Mouse (Mus musculus): Measurements from ENCODE around the gene Tsc22d3.

Gene Tsc22d3

DNA sequence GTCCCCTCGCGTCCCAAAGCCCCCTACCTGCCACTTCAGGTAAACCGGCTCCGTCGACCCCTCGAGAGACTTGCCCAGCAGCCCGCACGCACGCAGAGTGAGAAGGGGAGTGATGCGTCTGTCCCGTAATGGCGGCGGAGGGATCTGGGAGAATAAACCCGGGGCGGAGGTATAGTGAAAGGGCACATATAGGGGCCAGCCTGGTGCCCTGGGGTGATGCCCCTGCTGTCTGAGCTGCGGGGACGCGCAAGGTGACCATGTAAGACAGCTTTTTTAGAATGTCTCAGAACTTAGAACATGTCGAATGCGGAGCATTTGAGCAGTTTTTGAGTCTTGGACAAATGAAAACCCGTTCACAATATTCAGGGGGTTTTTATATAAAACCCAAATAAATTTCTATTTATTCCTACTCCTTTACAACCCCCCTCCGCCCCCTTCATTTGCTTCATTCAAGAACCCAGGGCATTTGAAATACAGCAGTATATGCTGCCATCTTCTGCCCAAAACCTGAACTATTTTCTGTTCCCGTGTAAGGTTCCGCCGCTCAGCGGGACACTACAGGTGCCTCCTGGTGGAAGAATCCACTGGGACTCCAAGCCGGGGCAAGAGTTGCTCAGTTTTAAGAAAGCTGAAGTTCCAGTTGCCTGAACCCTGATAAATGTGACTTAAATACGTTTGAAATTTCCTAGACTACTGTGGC is at the start of gene Tsc22d3:
TSS of gene Tsc22d3 (minus strand) at position 250 of the 700 bp plus-strand sequence.
- peak; percentile 80 for DNase-seq (ENCODE audit: low read depth, low spot score)

DNA sequence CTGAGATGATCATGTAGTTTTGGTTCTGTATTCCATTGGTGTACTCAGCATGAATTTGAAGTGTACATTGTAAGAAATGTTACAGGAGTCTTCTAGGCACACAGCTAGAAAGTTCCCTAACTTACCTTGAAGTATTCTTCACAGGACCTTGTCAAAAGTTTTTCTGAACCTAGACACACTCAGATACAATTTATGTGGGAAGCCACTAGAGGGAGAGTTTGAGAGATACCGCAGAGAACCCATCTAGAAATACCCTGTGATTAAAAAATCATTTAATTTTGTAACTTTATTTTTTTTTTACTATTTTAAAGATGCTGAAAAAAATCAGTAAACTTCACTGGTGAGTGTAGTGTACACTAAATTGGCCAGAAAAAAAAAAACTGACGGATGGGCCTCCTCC is 39.1 kb upstream of the Tsc22d3 start:
- no peak for DNase-seq (ENCODE audit: low read depth, low spot score)

DNA sequence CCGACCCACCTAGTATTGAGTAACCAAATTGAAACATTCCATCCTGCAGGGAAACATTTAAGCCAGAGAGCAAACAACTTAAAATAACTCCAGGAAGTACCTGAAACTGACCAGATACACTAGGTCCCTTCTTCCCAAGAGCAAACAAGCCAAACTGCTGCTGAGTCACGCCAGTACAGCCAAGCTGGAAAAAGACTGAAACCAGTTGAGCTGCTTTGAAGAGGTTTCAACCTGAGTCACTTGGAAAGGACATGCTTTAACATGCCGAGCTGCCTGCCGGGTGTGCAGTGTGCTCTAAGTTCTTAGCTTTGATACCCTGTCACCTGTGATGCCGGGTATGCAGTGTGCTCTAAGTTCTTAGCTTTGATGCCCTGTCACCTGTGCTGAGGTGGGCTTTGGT is 37.6 kb upstream of the Tsc22d3 start:
- DNase-seq (ENCODE audit: low read depth, low spot score), result no peak

DNA sequence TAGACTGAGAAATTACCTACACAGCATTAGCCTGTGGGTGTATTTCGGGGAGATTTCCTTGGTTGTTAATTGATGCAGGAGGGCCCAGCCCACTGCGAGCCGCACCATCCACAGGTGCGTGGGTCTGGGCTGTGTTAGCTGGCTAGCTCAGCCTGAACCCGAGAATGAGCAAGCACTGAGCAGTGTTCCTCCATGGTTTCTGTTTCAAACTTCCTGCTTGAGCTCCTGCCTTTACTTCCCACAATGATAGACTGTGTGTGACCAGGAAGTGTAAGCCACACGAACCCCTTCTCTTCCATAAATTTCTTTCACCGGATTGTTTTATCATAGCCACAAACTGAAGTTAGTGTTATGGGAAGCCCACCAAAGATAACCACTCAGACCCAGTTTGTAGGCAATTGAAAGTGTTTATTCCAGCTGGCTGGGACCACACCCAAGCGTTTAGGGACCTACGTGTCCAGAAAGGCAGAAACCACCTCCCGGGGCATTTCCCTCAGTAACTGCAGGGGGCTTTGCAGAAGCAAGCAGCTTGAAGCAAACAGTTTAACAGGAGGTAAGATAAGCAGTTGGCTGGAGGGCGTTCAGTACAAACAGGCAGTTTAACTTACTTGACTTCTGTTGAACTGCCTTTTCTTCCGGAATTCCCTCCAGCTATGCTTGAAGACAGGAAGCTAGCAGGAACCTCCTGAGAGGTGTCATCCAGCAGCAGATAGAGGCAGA is 24.6 kb upstream of the Tsc22d3 start:
- DNase-seq (ENCODE audit: low read depth, low spot score), result no peak

DNA sequence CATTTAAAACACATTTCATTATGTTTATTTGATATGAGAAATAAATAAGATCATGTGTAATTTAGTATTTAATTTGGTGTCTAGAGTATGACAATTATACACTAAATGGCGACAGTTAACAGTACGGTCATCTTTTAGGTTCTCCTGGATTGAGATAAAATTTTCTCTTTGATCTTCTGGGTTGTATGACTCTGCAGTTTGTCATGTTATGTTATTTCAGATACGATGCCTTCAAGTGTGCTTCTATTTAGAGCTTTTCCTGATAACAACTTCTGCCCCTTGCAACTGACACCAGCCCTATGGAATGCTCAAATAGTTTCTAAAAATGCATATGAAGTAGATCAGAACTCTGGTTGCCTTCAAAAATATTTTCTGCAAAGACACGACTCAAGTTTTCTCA is 9.5 kb upstream of the Tsc22d3 start:
- DNase-seq (ENCODE audit: low read depth, low spot score), result no peak

DNA sequence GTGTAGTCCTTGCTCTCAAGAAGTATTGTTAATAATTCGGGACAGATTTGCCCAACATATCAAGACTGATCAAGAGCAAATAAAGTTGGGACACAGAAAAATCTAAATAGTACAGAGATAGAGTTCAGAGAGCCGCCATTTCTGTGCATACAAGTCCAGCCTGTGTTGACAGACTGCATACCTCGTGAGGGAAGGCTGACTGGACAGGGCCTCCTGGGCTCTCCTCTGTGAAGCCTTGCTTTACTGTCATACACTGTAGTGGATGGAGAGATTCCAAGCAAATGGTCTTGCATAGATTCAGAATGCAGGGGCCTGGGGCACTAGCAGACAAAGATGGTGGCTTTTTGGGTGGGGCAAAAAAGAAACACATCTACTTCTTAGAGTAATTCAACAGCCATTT is 1.4 kb upstream of the Tsc22d3 start:
- DNase-seq (ENCODE audit: low read depth, low spot score), result no peak

DNA sequence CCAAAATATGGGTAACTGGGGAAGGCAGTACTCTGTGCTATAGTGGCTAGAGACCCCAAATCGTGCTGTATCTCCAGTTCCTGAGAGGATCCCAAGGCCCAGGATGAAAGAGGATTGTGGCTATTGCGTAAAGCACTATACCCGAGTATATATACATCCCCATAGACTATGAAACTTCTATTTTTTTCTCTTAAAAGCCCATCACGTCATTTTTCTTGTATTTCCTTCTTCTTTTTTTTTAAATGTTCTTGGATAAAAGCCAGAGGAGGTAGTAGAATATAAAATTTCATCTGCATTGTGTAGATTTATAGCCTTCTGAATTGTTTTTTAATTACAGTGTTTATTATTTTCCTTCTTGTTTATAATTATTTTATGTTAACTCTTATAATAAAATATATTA is 852 bp upstream of the Tsc22d3 start:
- no peak for DNase-seq (ENCODE audit: low read depth, low spot score)

DNA sequence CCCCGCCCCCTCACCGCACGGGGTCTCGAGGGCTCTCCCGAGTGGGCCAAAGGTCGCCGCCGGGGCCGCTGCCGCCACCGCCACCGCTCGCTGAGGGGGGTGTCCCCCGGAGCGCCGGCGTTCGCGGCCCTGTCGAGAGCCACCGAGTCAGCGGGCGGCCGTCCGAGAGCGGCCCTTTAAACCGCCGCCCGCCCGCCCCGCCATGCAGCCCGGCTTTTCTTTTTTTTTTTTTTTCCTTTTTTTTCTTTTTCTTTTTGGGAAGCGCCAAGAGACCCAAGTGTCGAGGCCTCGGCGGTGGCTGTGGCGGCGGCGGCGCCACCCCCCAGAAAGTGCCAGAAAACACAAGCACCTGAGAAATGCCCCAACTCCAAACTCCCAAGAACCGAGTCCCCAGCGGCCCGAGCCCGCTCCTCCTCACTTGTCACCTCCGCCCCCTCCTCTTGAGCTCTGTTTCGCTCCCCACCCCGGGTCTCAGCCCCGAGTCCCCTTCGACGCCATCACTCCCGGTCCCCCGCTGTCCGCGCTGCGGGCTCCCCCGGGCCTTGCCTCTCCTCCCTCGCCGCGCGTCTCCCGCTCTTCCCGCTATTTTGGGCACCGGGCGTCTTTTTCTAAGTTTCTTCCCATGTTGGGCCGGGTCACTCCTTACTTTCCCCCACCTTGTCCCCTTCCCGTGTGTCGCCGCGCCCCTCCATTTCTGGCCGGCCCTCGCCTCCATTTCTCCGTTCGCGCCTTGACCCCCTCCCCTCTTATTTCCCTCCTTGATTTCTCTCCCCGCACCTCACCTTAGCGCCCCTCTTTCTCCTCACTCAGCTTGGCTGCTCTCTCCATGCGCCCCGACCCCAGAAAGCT is 674 bp downstream of the Tsc22d3 start:
- no peak for DNase-seq (ENCODE audit: low read depth, low spot score)

DNA sequence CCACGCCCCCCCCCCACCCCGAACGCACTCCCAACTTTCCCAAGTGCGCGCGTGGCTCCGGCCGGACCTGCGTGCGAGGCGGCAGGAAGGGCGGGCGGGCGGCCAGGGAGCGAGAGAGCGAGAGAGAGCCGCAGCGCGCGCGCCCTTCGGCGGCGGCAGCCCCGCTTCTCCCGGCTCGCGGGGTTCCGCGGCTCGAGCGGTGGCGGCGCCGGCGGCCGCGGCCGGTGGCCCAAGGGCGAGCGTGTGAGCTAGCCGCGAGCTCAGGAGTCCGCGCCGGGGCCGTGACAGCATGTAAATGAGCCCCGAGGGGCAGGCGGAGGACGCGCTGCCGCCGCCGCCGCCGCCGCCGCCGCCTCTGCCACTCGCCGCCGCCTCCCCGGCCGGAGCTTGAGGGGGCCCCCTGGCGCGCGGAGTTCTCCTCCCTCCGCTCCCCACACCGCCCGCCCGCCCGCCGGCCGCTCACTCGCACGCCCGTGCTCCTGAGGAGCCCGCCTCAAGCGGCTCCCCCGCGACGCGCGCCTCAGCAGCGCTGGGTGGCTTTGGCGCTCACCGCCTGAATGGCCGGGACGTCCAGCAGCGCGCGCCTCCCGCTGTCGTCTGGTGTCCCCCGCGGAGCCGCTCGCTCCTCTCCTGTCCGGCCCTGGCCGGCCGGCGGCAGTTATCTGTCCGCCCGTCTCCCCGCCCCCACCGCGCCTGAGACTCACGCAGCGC is 1.5 kb downstream of the Tsc22d3 start:
- peak; percentile 28 for DNase-seq (ENCODE audit: low read depth, low spot score)

DNA sequence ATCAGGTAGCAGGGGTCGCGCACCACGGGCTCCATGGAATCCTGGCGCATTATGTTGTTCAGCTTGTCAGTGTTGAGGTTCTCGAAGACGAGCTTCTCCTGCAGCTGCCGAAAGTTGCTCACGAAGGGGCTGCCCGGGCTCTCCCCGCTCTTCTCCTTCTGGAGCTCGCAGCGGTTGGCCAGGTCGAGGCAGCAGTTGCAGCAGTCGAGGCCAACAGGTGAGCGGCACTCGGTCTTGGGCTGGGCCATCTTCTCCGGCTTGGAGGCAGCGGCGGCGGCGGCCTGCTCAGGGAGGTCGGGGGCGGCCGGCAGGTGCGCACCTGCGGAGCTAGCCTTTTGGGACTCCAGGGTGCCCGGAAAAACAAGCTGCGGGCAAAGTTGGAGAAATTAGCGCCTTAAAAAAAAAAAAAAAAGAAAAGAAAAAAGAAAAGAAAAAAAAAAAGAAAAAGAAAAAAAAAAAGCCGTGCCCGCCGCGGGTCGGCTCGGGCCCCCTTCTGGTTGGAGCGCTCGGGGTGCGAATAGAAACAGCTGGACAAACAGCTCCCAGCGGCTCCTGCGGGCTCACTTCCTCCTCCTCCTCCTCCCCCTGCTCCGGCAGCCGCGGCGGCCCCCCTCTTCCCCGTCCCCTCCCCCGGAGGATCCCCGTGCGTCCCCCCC is 2.1 kb downstream of the Tsc22d3 start:
- no peak for DNase-seq (ENCODE audit: low read depth, low spot score)

DNA sequence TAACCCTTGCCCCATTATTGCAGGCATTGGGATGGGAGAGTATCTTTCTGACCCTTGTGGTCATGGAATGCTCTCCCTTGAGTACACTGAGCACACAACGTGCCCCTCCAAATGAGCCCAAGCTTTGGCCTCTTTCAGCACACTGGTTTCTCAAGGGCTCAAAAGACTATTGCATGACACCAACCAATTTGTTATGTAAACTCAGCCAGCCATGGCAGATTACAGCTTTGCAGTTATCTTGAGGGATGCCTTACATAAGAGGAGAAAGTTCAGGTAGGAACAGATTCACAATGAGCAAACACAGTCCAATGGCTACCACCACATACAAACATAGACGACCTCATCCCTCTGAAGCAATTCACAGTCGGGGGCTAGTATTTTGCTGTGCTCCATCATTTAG is 9.3 kb downstream of the Tsc22d3 start:
- no peak for DNase-seq (ENCODE audit: low read depth, low spot score)

DNA sequence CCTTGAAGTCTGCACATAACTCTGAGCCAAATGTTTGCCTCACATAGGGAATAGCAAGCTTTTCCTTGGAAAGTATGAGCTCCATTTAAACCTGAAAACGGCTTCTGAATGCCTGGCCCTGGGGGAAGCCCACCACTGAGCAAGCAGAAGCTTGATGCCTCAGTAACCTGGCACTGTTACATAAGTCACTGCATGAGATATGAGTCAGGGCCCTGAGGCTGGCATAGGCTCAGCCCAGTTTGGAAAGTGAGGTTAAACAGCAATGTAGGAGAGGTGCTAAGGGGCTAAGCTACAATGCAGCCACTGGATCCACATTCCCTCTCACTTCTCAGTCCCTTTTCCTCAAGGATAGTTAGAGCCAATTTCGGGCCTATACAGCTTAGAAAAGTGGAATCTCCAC is 10.3 kb downstream of the Tsc22d3 start:
- DNase-seq (ENCODE audit: low read depth, low spot score), result peak; percentile 38

DNA sequence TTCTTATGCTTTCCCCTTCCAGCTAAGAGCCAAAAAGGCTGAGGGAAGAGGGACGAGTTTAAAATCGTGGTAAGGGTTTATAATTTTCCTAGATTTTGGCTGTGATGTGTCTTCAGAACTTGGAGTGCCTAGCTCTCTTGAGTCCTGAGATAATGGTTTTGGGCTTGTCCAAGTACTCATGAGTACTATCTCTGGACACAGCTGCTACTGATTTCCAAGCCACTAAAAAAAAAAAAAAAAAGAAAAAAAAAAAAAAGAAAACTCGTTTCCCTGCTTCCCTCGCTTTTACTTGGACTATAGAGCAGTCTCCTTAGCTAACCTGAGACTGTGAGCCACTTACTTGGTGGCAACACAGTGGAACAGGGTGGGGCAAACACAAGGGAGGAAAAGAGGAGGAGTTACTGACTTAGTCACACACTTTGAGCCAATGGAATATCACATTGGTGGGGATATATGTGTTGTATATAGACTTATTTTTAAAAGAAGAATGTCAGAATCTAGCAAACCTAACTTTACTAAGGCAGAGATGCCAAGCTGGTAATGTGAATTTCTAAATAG is 11.2 kb downstream of the Tsc22d3 start:
- DNase-seq (ENCODE audit: low read depth, low spot score), result no peak

DNA sequence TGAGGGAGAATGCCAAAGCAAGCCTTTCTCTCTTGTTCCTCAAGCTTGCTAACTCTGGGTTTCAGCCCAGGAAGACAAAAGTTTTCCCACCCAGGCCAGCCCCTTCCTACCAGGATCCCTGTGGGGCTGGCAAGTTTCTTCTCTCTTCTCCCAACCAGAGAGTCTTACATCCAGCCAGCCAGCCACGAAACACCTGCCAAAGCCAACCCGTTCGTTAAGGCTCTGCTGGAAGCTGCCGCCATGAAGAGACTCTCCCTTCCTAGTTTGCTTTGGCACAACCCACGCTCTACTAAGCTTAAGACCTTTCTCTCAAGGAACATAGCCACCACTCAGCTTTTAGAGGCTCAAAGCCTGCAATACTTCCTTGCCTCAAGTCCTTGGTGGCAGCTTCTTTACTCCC is 11.9 kb downstream of the Tsc22d3 start:
- no peak for DNase-seq (ENCODE audit: low read depth, low spot score)

DNA sequence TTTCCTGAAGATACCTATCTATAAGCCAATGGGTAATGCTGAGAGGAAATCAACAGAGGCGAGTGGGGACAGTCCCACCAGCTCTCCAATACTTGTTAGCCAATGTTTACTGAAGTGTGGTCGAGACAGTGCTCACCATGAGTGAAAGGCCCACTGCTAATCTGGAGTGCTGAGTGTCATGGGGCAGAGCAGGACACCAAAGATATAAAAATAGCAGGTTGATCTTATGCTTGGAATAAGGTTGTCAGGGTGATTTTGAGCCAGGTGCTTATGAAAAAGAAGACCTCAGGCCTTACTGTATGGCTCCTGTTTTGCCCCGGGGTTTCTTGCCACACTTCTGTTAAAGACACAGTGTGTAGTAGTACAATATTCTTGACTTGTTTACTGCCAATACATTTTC is 20.0 kb downstream of the Tsc22d3 start:
- no peak for DNase-seq (ENCODE audit: low read depth, low spot score)

DNA sequence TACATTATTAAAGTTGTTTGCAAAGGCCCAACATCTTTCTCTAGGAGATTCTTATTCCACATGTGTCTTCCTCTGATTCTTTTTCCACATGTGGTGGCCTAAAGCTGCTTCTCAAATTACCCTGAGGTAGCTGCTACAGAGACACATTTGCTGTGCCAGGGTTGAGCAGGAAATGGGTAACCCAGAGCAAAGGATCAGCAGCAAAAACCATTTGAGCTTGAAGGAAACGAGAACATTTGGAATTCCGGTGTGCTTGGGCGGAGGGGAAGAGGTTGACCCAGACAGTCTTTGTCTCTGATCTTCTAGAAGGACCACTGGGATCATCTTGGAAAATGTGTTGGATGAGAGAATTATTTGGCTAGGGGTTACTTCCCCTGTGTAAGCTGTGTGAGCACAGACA is 24.8 kb downstream of the Tsc22d3 start:
- no peak for DNase-seq (ENCODE audit: low read depth, low spot score)

DNA sequence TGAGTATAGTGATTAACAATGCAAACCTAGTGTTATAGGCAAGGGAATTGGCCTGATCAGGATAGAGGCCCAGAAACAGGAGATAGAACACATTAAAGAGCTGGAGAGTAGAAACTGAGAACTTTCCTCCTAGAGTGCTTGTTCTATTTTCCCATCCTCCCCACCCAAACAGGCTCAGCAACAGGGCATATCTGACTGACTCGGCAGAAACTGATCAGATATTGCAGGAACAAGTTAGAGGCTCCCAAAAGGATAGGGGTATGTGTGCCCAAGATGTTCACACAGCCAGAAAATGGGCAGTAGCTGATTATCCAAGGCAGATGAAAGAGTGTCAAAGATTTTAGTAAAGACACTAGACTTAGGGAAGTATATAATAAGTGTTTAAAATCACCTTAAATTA is 25.3 kb downstream of the Tsc22d3 start:
- DNase-seq (ENCODE audit: low read depth, low spot score), result no peak

DNA sequence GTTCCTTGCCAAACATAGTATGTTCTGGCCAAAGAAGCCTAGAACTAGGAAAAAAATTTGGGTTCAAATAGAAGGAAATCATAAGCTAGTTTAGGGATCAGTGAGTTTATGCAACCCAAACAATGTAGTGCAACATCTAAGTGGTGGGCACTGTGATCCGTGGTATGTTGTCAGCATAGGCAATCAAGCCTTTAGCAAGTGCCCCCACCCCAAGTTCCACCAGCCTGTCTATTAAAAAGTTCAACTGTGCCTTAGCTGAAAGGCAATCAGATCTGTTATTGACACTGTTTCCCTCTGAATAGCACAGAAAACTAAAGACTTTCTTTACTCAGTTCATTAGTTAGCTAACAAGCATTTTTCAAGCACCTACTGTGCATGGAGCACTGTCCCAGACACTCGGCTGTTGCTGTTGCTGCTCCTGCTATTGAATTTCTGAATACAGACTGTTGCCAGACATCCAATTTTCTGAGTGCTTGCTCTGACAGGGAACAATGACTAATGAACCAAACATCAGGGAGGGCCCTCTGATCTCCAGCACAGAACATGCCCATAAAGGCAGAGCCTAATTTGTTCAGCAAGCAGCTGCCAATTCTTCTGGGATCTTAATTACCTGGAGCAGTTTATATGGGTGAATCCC is 27.6 kb downstream of the Tsc22d3 start:
- peak; percentile 16 for DNase-seq (ENCODE audit: low read depth, low spot score)

DNA sequence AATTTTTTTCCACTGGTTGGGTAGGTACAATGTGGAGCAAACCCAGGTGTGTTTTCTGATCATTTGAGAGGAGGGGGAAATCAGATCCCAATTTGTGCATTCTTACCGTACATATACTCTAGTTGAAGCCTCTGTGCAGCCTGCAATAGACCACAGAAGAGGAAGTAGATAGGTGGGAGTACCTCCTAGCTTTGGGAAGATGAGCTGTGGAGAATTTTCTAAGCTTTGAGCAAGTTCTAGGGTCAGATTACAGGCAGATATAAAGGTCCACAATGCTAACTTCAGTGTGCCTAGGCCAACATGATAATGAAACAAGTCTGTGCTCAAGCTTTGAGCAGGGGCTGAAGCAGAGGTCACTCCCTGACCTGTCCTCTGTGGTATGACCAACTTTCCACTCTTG is 30.9 kb downstream of the Tsc22d3 start:
- no peak for DNase-seq (ENCODE audit: low read depth, low spot score)

DNA sequence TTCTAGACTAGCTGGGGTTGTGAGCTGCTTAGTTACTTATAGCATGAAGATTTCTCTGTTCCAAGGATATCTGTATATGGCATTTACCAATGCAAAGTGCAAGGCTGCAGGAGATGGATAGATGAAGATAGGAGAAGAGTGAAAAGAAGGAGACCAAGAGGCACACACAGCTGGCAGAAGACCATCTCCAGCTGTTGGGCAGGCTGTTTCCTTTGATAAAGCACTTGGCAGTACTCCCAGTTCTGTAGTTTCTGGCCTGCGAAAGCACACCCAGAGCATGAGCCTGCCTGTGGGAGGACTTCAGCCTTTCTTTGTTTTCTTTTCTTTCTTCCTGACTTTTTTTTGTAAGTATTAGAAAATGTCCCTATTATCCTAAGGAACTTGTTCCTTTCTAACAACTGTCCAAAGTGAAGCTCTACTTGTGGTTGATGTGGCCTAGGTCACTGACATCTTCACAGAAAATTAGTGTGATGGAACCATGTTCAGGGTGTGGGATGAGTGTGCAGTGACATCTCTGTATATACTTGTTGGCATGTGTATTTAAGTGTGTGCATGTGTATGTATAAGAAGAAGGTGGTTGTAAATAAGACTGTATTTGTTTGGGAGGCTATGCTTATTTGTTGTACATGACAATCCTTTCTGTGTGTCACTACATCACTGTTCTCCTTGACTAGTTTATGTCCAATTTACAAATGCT is 32.6 kb downstream of the Tsc22d3 start:
- peak; percentile 33 for DNase-seq (ENCODE audit: low read depth, low spot score)

All from brain, adult 2 months (tissue).